Mouse (Mus musculus): ENCODE results near the gene Hyal1. TPM values are rescaled to one million over a fixed set of nuclear protein-coding genes. Genes with fewer than 3 reads are reported as not detected.

The Hyal1 gene
- polyA plus RNA-seq (2015; fragmentation: Nextera tagmentation; extraction: Ambion mirVana), result 6.1 and 9.0 TPM in 2 replicates

DNA sequence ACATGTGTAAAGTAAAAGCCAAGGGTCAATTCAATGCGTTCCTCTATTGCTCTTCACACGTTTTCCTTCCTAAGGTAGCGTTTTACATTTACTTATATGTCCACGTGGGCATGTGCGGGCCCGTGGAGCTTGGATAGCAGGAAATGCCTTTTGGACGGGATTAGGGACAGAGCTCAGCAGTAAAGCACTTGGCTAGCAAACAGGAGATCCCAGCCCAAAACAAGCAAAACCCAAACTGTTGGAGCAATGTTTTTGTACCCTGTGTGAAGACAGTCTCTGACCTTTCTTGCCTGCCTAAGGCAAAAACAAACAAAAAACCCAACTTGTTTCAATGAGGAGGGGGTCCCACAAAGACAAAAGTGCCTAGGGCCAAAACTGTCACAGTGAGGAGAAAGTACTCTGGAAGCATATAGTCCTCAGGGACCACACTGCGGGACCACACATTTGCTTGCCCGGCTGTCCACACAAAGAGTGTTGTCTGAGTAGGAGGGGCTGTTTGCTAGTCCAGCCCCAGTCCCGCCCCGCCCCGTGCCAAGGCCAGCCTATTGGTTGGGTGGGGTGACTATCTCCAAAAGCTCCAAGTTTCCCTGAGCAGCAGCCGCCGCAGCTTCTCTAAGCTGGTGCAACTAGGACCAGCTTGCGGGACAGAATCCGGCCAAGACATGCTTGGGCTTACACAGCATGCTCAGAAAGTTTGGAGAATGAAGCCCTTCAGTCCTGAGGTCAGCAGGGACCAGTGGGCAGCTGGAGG is at the start of gene Hyal1:
Gene Hyal1 (plus strand): TSS at position 571 of the 751 bp plus-strand sequence.
- DNase-seq (ENCODE audit: low spot score), result no peak

DNA sequence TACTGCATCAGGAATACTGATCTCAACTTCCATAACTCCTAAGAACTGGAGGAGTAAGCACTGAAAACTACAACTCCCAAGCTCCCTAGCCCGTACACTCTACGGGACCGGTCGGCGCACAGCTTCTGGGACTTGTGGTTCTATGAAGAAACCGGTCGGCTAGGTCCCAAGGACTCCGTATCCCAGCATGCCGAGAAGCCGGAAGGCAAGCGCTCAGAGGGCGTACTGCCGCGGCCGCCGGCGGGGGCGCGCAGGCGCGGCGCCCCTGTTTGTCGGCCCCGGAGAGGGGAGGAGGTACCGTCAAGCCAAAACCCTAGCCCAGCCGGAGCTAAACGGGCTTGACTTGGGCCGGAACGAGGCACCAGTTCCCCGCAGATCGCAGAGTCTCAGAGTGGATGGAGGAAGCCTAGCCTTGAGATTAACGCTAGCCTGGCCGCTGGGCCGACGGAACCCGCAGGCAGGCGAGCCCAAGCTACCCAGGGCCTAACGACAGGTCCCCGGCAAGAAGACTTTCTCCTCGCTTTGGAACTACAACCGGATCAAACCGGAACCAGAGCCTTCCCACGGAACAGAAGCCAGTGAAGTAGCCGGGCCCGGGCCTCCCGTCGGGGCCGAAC is 42.8 kb upstream of the Hyal1 start, which contains the start of gene Tmem115:
Gene Tmem115 (plus strand): TSS at position 155 of the 617 bp plus-strand sequence.
- DNase-seq (ENCODE audit: low spot score), result peak; percentile 95

DNA sequence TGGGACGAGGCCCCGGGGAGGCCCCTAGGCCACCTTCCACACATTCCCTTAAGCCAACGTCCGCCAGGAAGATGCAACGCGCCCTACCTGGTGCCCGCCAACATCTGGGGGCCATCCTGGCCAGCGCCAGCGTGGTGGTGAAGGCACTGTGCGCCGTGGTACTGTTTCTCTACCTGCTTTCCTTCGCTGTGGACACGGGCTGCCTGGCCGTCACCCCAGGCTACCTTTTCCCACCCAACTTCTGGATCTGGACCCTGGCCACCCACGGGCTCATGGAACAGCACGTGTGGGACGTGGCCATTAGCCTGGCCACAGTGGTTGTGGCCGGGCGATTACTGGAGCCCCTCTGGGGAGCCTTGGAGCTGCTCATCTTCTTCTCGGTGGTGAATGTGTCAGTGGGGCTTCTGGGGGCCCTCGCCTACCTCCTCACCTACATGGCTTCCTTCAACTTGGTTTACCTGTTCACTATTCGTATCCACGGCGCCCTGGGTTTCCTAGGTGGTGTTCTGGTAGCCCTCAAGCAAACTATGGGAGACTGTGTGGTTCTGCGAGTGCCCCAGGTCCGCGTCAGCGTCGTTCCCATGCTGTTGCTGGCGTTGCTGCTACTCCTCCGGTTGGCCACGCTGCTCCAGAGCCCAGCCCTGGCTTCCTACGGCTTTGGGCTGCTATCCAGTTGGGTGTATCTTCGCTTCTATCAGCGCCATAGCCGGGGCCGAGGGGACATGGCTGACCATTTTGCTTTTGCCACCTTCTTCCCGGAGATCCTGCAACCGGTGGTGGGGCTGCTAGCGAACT is 42.1 kb upstream of the Hyal1 start:
- no peak for DNase-seq (ENCODE audit: low spot score)

DNA sequence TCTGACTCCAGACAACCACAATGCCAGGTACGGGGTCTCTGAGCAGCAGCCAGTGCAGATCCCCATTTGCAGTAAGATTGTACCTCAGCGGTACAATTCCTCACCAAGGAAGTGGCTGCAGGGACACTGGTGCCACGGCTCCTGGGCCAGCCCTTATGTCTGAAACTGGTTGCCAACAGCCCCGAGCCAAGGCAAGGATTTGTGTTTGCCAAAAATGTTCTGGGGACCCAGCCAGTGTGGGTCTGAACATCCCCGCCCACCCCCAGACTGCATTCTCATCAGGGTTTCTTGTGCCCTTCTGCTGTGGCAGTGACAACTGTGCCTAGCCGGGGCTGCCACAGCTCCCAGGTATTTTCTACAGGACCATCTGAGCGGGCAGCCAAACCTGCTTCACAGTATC is 38.5 kb upstream of the Hyal1 start:
- DNase-seq (ENCODE audit: low spot score), result no peak

GRCm38 (mm10) chr9:107538711-107539110 is 38.0 kb upstream of the Hyal1 start:
- no peak for DNase-seq (ENCODE audit: low spot score)

GRCm38 (mm10) chr9:107539940-107540339 is 36.8 kb upstream of the Hyal1 start:
- DNase-seq (ENCODE audit: low spot score), result no peak

- DNase-seq (ENCODE audit: low spot score), result no peak
Measured at GRCm38 (mm10) chr9:107540420-107540819, 36.3 kb upstream of the Hyal1 start.

DNA sequence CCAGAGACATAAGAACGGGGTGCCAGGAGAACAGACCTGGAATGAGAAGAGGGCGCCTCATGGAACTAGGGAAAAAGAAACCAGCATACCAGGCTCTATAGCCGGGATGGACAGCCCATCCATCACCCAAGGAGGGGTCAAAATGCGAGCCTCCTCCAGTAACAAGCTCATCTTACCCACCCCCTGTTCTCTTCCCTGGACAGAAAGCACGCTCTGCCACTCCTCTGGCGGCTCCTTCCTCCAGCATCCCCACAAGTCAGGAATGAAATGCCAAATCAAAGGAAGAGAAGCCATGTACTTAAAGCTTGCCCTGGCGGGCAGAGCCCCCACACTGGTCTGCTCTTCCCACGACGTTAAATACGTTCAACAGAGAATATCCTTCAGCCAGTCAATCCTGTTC is 35.7 kb upstream of the Hyal1 start:
- DNase-seq (ENCODE audit: low spot score), result no peak

GRCm38 (mm10) chr9:107541474-107542351 is 35.0 kb upstream of the Hyal1 start, which contains the start of the genes Cyb561d2 and Nprl2:
Gene Cyb561d2 (minus strand): TSS chr9:107542193.
Gene Nprl2 (plus strand): TSS chr9:107542226.
- DNase-seq (ENCODE audit: low spot score), result peak; percentile 97

DNA sequence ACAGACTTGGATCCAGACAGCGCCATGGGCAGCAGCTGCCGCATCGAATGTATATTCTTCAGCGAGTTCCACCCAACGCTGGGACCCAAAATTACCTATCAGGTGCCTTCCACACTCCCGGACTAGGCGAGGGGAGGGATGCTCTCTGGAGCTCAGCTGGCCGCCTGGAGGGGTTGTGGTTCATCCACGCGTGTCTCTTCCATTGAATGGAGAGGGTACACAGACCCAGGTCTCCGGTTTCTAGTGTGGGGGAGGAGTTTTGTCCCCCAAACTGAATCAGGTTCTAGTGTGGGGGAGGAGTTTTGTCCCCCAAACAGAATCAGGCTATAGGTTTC is 34.4 kb upstream of the Hyal1 start:
- DNase-seq (ENCODE audit: low spot score), result no peak

DNA sequence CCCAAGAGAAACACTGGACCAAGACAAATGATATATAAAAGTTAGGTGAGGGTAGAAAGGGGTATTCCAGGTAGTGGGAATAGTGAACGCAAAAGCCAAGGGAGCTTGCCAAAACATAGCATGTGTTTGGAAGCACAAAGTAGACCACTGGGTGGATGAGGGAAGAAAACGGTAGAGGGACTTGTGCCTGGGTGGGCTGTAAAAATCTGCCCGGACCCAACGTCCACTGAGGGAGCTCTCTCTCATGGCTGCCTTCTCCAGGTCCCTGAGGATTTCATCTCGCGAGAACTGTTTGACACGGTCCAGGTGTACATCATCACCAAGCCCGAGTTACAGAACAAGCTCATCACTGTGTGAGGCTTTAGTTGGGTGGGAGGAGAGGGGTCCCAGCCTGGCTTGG is 34.0 kb upstream of the Hyal1 start:
- no peak for DNase-seq (ENCODE audit: low spot score)

GRCm38 (mm10) chr9:107543299-107543698 is 33.4 kb upstream of the Hyal1 start:
- no peak for DNase-seq (ENCODE audit: low spot score)

DNA sequence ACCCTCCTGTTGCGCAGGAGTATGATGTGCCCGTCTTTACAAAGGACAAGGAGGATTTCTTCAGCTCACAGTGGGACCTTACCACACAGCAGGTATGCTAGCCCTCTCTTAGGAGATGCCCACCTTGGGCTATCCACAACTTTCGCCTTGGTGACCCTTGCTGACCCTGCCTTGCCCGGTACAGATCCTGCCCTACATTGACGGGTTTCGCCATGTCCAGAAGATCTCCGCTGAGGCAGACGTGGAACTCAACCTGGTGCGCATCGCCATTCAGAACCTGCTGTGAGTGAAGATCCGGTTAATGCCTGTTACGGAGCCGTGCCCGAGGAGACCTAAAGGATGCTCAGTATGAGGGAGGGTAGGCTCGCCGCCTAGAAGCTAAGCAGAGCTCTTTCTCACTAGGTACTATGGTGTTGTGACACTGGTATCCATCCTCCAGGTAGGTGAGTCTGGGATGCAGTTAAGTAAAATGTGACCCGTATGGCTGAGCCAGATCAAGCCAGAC is 32.5 kb upstream of the Hyal1 start:
- no peak for DNase-seq (ENCODE audit: low spot score)

DNA sequence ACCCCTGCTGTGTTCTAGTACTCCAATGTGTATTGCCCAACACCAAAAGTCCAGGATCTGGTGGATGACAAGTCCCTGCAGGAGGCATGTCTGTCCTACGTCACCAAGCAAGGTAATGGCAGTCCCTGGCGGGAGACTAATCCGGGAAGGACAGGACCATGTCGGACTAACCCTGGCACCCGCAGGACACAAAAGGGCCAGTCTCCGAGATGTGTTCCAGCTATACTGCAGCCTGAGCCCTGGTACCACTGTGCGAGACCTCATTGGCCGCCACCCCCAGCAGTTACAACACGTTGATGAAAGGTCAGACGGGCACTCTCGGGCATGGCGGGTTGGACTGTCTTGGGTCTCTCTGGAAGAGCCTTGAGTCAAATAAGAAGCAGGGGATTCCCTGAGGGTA is 32.0 kb upstream of the Hyal1 start:
- no peak for DNase-seq (ENCODE audit: low spot score)

- DNase-seq (ENCODE audit: low spot score), result no peak
Measured at GRCm38 (mm10) chr9:107545199-107545598, 31.5 kb upstream of the Hyal1 start.

- peak; percentile 72 for DNase-seq (ENCODE audit: low spot score)
Measured at GRCm38 (mm10) chr9:107545602-107546001, 31.1 kb upstream of the Hyal1 start.

DNA sequence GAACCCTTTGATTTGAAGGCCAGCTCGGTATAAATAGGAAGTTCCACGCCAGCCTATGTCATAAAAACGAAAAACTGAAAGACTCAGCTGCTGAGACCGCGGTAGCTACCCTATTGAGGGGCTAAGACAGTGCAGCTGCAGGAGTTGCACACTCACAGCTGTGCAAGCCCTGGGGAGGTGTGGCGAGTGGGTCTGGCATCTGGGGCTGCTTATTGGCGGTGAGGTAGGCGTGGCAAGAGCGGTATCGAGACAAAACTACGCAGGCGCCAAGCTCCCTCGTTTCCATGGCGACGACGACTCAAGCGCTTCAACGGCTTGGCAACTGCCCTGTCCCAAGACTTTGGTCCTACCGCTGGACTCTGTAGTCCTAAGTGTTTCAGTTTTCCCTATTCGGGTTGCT is 29.7 kb upstream of the Hyal1 start, which contains the start of gene Zmynd10:
Gene Zmynd10 (plus strand): TSS at position 273 of the 400 bp plus-strand sequence.
- peak; percentile 96 for DNase-seq (ENCODE audit: low spot score)

DNA sequence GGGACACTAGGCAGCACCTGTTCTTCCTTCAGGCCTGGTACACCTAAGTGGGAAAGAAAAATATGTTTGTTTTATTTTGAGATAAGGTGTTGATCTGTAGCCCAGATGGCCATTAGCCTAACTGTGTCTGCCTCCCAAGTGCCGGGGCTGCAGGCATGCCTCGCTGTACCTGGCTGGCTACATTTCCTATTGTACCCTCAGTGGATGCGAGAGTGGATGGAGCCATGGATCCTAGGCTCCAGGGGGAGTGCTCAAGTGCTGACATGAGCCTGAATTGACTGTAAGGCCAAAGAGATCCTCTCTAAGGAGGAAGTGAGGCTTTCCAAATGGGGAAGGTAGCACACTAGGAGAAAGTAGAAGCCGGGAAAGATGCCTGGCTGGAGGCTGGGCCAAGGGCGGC is 28.8 kb upstream of the Hyal1 start:
- DNase-seq (ENCODE audit: low spot score), result no peak

DNA sequence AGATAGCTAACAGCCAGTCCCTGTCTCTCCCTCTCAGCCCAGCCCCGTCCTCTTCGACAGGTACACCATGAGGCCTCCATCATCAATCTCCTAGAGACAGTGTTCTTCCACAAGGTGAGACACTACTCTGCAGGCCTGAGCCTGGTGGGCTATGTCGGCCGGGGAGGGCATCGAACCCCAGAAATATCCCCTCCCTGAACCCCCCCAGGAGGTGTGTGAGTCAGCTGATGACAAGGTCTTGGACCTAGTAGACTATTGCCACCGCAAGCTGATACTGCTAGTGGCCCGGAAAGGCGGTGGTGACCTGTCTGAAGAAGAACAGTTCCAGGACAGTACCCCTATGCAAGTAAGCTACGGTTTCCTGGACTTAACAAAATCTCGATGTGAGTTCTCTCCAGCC is 27.9 kb upstream of the Hyal1 start:
- no peak for DNase-seq (ENCODE audit: low spot score)

DNA sequence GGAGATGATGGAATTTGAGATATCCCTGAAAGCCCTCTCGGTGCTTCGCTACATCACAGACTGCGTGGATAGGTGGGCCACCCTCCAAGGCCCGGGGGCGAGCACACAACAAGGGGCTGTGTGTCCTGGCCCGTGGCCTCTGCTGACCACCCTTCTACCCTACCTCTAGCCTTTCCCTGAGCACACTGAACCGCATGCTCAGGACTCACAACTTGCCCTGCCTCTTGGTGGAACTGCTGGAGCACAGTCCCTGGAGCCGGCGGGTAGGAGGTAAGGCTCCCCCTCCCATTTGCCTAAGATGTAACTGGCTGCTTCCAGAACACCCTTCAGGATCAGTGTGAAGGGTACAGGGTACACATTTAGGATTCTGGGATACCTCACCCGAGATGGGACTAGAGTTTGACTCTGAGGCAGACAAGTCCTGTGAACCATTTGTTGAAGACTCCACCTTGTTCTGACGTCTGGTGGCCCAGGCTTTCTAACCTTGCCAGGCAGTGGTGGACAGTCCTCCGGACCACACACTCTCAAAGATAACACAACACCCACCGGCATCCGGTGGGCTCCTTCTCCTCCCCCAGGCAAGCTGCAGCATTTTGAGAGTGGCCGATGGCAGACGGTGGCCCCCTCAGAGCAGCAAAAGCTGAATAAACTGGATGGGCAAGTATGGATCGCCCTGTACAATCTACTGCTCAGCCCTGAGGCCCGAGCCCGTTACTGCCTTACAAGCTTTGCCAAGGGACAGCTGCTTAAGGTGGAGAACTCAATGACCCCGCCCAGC is 27.2 kb upstream of the Hyal1 start:
- DNase-seq (ENCODE audit: low spot score), result no peak
